Mouse (Mus musculus): ENCODE data around the gene Ntrk2.

Gene Ntrk2

GRCm38 (mm10) chr13:58801291-58801690, 5.1 kb upstream of the Ntrk2 start:
- H3K4me1 ChIP-seq (replicated peaks; ENCODE audit: low read depth, low read length): peaks cover 9% of the 10 kb centered on the region; the same call in 1 of the 2 replicates
- no peaks in the 10 kb centered on the region for H3K36me3 ChIP-seq (ENCODE audit: insufficient read depth, low read length)
- peaks cover 31% of the 10 kb centered on the region for H3K9me3 ChIP-seq (ENCODE audit: low read length)
- no peak for TF ChIP-seq CTCF (conservative IDR thresholded peaks at IDR 0.05; ENCODE audit: low read length)
- TF ChIP-seq NANOG (IDR thresholded peaks at IDR 0.05; ENCODE audit: borderline replicate concordance, low read length): no peak
- no peak for TF ChIP-seq POU5F1 (IDR thresholded peaks at IDR 0.05; ENCODE audit: borderline replicate concordance, low read length)
- no peak overlapping the region for H3K4me3 ChIP-seq (replicated peaks; ENCODE audit: low read length)
- H3K27me3 ChIP-seq (ENCODE audit: insufficient read depth, low read length): peaks cover 19% of the 10 kb centered on the region

GRCm38 (mm10) chr13:58803882-58804281, 2.5 kb upstream of the Ntrk2 start:
- TF ChIP-seq CTCF (conservative IDR thresholded peaks at IDR 0.05; ENCODE audit: low read length): peak; percentile 90
- TF ChIP-seq NANOG (IDR thresholded peaks at IDR 0.05; ENCODE audit: borderline replicate concordance, low read length): no peak
- Histone ChIP-seq H3K9me3 (ENCODE audit: low read length) (peaks cover 6% of the 10 kb centered on the region), H3K27me3 (ENCODE audit: insufficient read depth, low read length) (peaks cover 45% of the 10 kb centered on the region), H3K36me3 (ENCODE audit: insufficient read depth, low read length) (no peaks in the 10 kb centered on the region), H3K4me3 (replicated peaks; ENCODE audit: low read length) (no peak overlapping the region), H3K4me1 (replicated peaks; ENCODE audit: low read depth, low read length) (peaks cover 27% of the 10 kb centered on the region)

GRCm38 (mm10) chr13:58805833-58806232, 536 bp upstream of the Ntrk2 start:
- peaks cover 65% of the 10 kb centered on the region for H3K27me3 ChIP-seq (ENCODE audit: insufficient read depth, low read length)

GRCm38 (mm10) chr13:58806896-58807628, 693 bp downstream of the Ntrk2 start:
- Histone ChIP-seq H3K27me3 (ENCODE audit: insufficient read depth, low read length) (peaks cover 70% of the 10 kb centered on the region), H3K9me3 (ENCODE audit: low read length) (peaks cover 4% of the 10 kb centered on the region; the same call in 1 of the 2 replicates), H3K4me3 (replicated peaks; ENCODE audit: low read length) (peak overlapping the region; percentile 78), H3K4me1 (replicated peaks; ENCODE audit: low read depth, low read length) (peaks cover 24% of the 10 kb centered on the region), H3K36me3 (ENCODE audit: insufficient read depth, low read length) (no peaks in the 10 kb centered on the region)
- TF ChIP-seq NANOG (IDR thresholded peaks at IDR 0.05; ENCODE audit: borderline replicate concordance, low read length): no peak

More at GRCm38 (mm10) chr13:58805833-58806232, 536 bp upstream of the Ntrk2 start:
- Histone ChIP-seq H3K9me3 (ENCODE audit: low read length) (peaks cover 4% of the 10 kb centered on the region; the same call in 1 of the 2 replicates), H3K4me1 (replicated peaks; ENCODE audit: low read depth, low read length) (peaks cover 24% of the 10 kb centered on the region), H3K36me3 (ENCODE audit: insufficient read depth, low read length) (no peaks in the 10 kb centered on the region), H3K4me3 (replicated peaks; ENCODE audit: low read length) (no peak overlapping the region)
- TF ChIP-seq NANOG (IDR thresholded peaks at IDR 0.05; ENCODE audit: borderline replicate concordance, low read length) (no peak), POU5F1 (IDR thresholded peaks at IDR 0.05; ENCODE audit: borderline replicate concordance, low read length) (no peak), CTCF (conservative IDR thresholded peaks at IDR 0.05; ENCODE audit: low read length) (no peak)

- peaks cover 70% of the 10 kb centered on the region for H3K27me3 ChIP-seq (ENCODE audit: insufficient read depth, low read length)
Observed at GRCm38 (mm10) chr13:58807629-58808363, 1.4 kb downstream of the Ntrk2 start.

GRCm38 (mm10) chr13:58808381-58808821, 2.0 kb downstream of the Ntrk2 start:
- Histone ChIP-seq H3K4me1 (replicated peaks; ENCODE audit: low read depth, low read length) (peaks cover 24% of the 10 kb centered on the region), H3K36me3 (ENCODE audit: insufficient read depth, low read length) (no peaks in the 10 kb centered on the region), H3K4me3 (replicated peaks; ENCODE audit: low read length) (peak overlapping the region; percentile 78), H3K27me3 (ENCODE audit: insufficient read depth, low read length) (peaks cover 72% of the 10 kb centered on the region), H3K9me3 (ENCODE audit: low read length) (no peaks in the 10 kb centered on the region)
- TF ChIP-seq POU5F1 (IDR thresholded peaks at IDR 0.05; ENCODE audit: borderline replicate concordance, low read length): no peak
- TF ChIP-seq CTCF (conservative IDR thresholded peaks at IDR 0.05; ENCODE audit: low read length): no peak

More at GRCm38 (mm10) chr13:58807629-58808363, 1.4 kb downstream of the Ntrk2 start:
- Histone ChIP-seq H3K9me3 (ENCODE audit: low read length) (no peaks in the 10 kb centered on the region), H3K36me3 (ENCODE audit: insufficient read depth, low read length) (no peaks in the 10 kb centered on the region), H3K4me1 (replicated peaks; ENCODE audit: low read depth, low read length) (peaks cover 24% of the 10 kb centered on the region), H3K4me3 (replicated peaks; ENCODE audit: low read length) (peak overlapping the region; percentile 78)
- TF ChIP-seq NANOG (IDR thresholded peaks at IDR 0.05; ENCODE audit: borderline replicate concordance, low read length): no peak
- TF ChIP-seq POU5F1 (IDR thresholded peaks at IDR 0.05; ENCODE audit: borderline replicate concordance, low read length): no peak
- no peak for TF ChIP-seq CTCF (conservative IDR thresholded peaks at IDR 0.05; ENCODE audit: low read length)

- TF ChIP-seq NANOG (IDR thresholded peaks at IDR 0.05; ENCODE audit: borderline replicate concordance, low read length): no peak
- TF ChIP-seq CTCF (conservative IDR thresholded peaks at IDR 0.05; ENCODE audit: low read length): no peak
- TF ChIP-seq POU5F1 (IDR thresholded peaks at IDR 0.05; ENCODE audit: borderline replicate concordance, low read length): no peak
- H3K4me3 ChIP-seq (replicated peaks; ENCODE audit: low read length): no peak overlapping the region
- peaks cover 24% of the 10 kb centered on the region for H3K4me1 ChIP-seq (replicated peaks; ENCODE audit: low read depth, low read length)
- H3K9me3 ChIP-seq (ENCODE audit: low read length): no peaks in the 10 kb centered on the region
- H3K27me3 ChIP-seq (ENCODE audit: insufficient read depth, low read length): peaks cover 75% of the 10 kb centered on the region
- no peaks in the 10 kb centered on the region for H3K36me3 ChIP-seq (ENCODE audit: insufficient read depth, low read length)
Observed at GRCm38 (mm10) chr13:58809930-58810329, 3.6 kb downstream of the Ntrk2 start.

GRCm38 (mm10) chr13:58824752-58825151, 18.4 kb downstream of the Ntrk2 start:
- TF ChIP-seq POU5F1 (IDR thresholded peaks at IDR 0.05; ENCODE audit: borderline replicate concordance, low read length) (no peak), NANOG (IDR thresholded peaks at IDR 0.05; ENCODE audit: borderline replicate concordance, low read length) (no peak), CTCF (conservative IDR thresholded peaks at IDR 0.05; ENCODE audit: low read length) (no peak)
- Histone ChIP-seq H3K9me3 (ENCODE audit: low read length) (peaks cover 11% of the 10 kb centered on the region), H3K27me3 (ENCODE audit: insufficient read depth, low read length) (peaks cover 9% of the 10 kb centered on the region)

More at GRCm38 (mm10) chr13:58824752-58825151, 18.4 kb downstream of the Ntrk2 start:
- no peaks in the 10 kb centered on the region for H3K36me3 ChIP-seq (ENCODE audit: insufficient read depth, low read length)
- no peak overlapping the region for H3K4me3 ChIP-seq (replicated peaks; ENCODE audit: low read length)
- H3K4me1 ChIP-seq (replicated peaks; ENCODE audit: low read depth, low read length): peaks cover 27% of the 10 kb centered on the region

Measured in E14TG2a.4 (cell line).